Mouse (Mus musculus) embryonic facial prominence, embryonic 11.5 days (tissue): ENCODE measurements around the gene Kcnj6. TPM values are rescaled to one million over a fixed set of nuclear protein-coding genes. Genes with fewer than 3 reads are reported as not detected.

Experiments used
- ATAC-seq: fragments of 200-750 bp; cut with Nextera tagmentation; replicated peaks from 2 replicates; pipeline ENCODE4 v1.8.0; 2017; ENCODE audit warnings: low read depth; ENCODE audit not compliant: insufficient number of reproducible peaks, low FRiP score, low TSS enrichment
- DNase-seq: peaks from one replicate; pipeline ENCODE4 v3.0.0-alpha.2; 2015; ENCODE audit warnings: low spot score
- H3K27ac ChIP-seq: fragments of 300-500 bp; sonication (generic); replicated peaks from 2 replicates; pipeline ENCODE4 v1.5.1; 2014; ENCODE audit warnings: mild to moderate bottlenecking, low read depth, low read length, control low read depth
- H3K27me3 ChIP-seq: fragments of 300-500 bp; sonication (generic); 2 replicates; pipeline ENCODE4 v1.6.1; 2014; ENCODE audit warnings: mild to moderate bottlenecking, low read length, moderate library complexity, mixed read lengths; ENCODE audit not compliant: control insufficient read depth, insufficient read depth
- H3K36me3 ChIP-seq: fragments of 300-500 bp; sonication (generic); replicated peaks from 2 replicates; pipeline ENCODE4 v1.6.1; 2014; ENCODE audit warnings: low read depth, mild to moderate bottlenecking, low read length, moderate library complexity, mixed read lengths; ENCODE audit not compliant: control insufficient read depth, insufficient read depth
- H3K4me1 ChIP-seq: fragments of 300-500 bp; sonication (generic); 2 replicates; pipeline ENCODE4 v1.6.1; 2014; ENCODE audit warnings: low read length, mixed read lengths; ENCODE audit not compliant: control insufficient read depth, insufficient read depth
- H3K4me2 ChIP-seq: fragments of 300-500 bp; sonication (generic); 2 replicates; pipeline ENCODE4 v1.6.1; 2014; ENCODE audit warnings: low read depth, mild to moderate bottlenecking, control low read depth, low read length, moderate library complexity
- H3K4me3 ChIP-seq: fragments of 300-500 bp; sonication (generic); 2 replicates; pipeline ENCODE4 v1.5.1; 2014; ENCODE audit warnings: low read depth, low read length, control low read depth
- H3K9ac ChIP-seq: fragments of 300-500 bp; sonication (generic); replicated peaks from 2 replicates; pipeline ENCODE4 v1.6.1; 2014; ENCODE audit warnings: mild to moderate bottlenecking, control low read depth, low read length
- H3K9me3 ChIP-seq: fragments of 300-500 bp; sonication (generic); replicated peaks from 2 replicates; pipeline ENCODE4 v1.6.1; 2016; ENCODE audit warnings: mild to moderate bottlenecking, low read length, inconsistent platforms, mixed read lengths; ENCODE audit not compliant: control insufficient read depth
- WGBS: fragments of 180-500 bp; shearing (Covaris S2); extraction: QIAGEN DNeasy Blood & Tissue Kit; methylation state at CpG from one replicate; pipeline ENCODE4 v1.1.7; 2014; 5-methylcytosine and 5-hydroxymethylcytosine counted together
- polyA plus RNA-seq: library from polyadenylated mRNA; unstranded; fragments of >200 nt; fragmentation: Nextera tagmentation; extraction: Ambion mirVana; gene quantifications from 2 replicates; pipeline ENCODE4 v1.2.1, GENCODE M21; 2014

Gene Kcnj6
- polyA plus RNA-seq, 1 experiment from 2014 or later: not detected

GRCm38 (mm10) chr16:94736462-94737358 is 260.8 kb downstream of the Kcnj6 start:
- Histone ChIP-seq H3K4me1 (no peaks in the 10 kb centered on the region; the same call in 1 of the 2 replicates), H3K9ac (no peak overlapping the region), H3K27me3 (no peaks in the 10 kb centered on the region), H3K9me3 (no peaks in the 10 kb centered on the region), H3K4me2 (no peak overlapping the region), H3K27ac (no peak overlapping the region), H3K4me3 (no peak overlapping the region), H3K36me3 (no peaks in the 10 kb centered on the region)
- DNase-seq (no peak), ATAC-seq (no peak; the same call in 1 of the 2 replicates)
- 85% methylated on average over 8 of the region's 8 CpGs for WGBS

- Histone ChIP-seq H3K36me3 (no peaks in the 10 kb centered on the region), H3K27me3 (no peaks in the 10 kb centered on the region), H3K4me3 (no peak overlapping the region), H3K9ac (no peak overlapping the region), H3K4me2 (no peak overlapping the region), H3K27ac (no peak overlapping the region), H3K4me1 (no peaks in the 10 kb centered on the region; the same call in 1 of the 2 replicates), H3K9me3 (no peaks in the 10 kb centered on the region)
- ATAC-seq (no peak), DNase-seq (no peak)
- 64% methylated on average over 3 of the region's 3 CpGs for WGBS
Measured at GRCm38 (mm10) chr16:94735472-94735871, 262.0 kb downstream of the Kcnj6 start.

GRCm38 (mm10) chr16:94731027-94731426 is 266.5 kb downstream of the Kcnj6 start:
- no peak overlapping the region for H3K4me2 ChIP-seq
- DNase-seq: no peak
- H3K36me3 ChIP-seq: no peaks in the 10 kb centered on the region
- H3K27ac ChIP-seq: no peak overlapping the region
- no peak overlapping the region for H3K9ac ChIP-seq
- H3K4me1 ChIP-seq: no peaks in the 10 kb centered on the region; the same call in 1 of the 2 replicates
- 77% methylated on average over 12 of the region's 12 CpGs for WGBS
- H3K9me3 ChIP-seq: no peaks in the 10 kb centered on the region
- no peak for ATAC-seq
- no peak overlapping the region for H3K4me3 ChIP-seq
- H3K27me3 ChIP-seq: no peaks in the 10 kb centered on the region

- Histone ChIP-seq H3K9me3 (no peaks in the 10 kb centered on the region), H3K4me1 (no peaks in the 10 kb centered on the region; the same call in 1 of the 2 replicates), H3K27me3 (no peaks in the 10 kb centered on the region), H3K36me3 (no peaks in the 10 kb centered on the region), H3K9ac (no peak overlapping the region), H3K4me2 (no peak overlapping the region), H3K4me3 (no peak overlapping the region), H3K27ac (no peak overlapping the region)
- no peak for DNase-seq
- WGBS: 88% methylated on average over 6 of the region's 6 CpGs
- ATAC-seq: no peak
Measured at GRCm38 (mm10) chr16:94729236-94729635, 268.3 kb downstream of the Kcnj6 start.

GRCm38 (mm10) chr16:94724747-94725211 is 272.7 kb downstream of the Kcnj6 start:
- Histone ChIP-seq H3K4me2 (peak overlapping the region; percentile 41), H3K36me3 (no peaks in the 10 kb centered on the region), H3K4me1 (no peaks in the 10 kb centered on the region), H3K9me3 (no peaks in the 10 kb centered on the region), H3K27me3 (no peaks in the 10 kb centered on the region), H3K27ac (no peak overlapping the region), H3K4me3 (peak overlapping the region; percentile 46), H3K9ac (no peak overlapping the region)
- DNase-seq (peak; percentile 38), ATAC-seq (no peak)
- WGBS: 2% methylated on average over 18 of the region's 18 CpGs

- DNase-seq (peak; percentile 92), ATAC-seq (peak; percentile 90)
- peak overlapping the region; percentile 41 for H3K4me2 ChIP-seq
- no peaks in the 10 kb centered on the region for H3K36me3 ChIP-seq
- H3K9ac ChIP-seq: peak overlapping the region; percentile 51
- peak overlapping the region; percentile 46 for H3K4me3 ChIP-seq
- no peaks in the 10 kb centered on the region for H3K27me3 ChIP-seq
- no peaks in the 10 kb centered on the region for H3K4me1 ChIP-seq
- under 1% methylated on average over 23 of the region's 23 CpGs for WGBS
- H3K27ac ChIP-seq: no peak overlapping the region
- no peaks in the 10 kb centered on the region for H3K9me3 ChIP-seq
Measured at GRCm38 (mm10) chr16:94724061-94724596, 273.4 kb downstream of the Kcnj6 start.

- H3K27ac ChIP-seq: no peak overlapping the region
- no peak overlapping the region for H3K4me3 ChIP-seq
- ATAC-seq (no peak), DNase-seq (no peak)
- H3K9me3 ChIP-seq: no peaks in the 10 kb centered on the region
- H3K4me1 ChIP-seq: no peaks in the 10 kb centered on the region
- H3K9ac ChIP-seq: no peak overlapping the region
- no peak overlapping the region for H3K4me2 ChIP-seq
- 78% methylated on average over 12 of the region's 12 CpGs for WGBS
- H3K36me3 ChIP-seq: no peaks in the 10 kb centered on the region
- H3K27me3 ChIP-seq: no peaks in the 10 kb centered on the region
Measured at GRCm38 (mm10) chr16:94722936-94723335, 274.6 kb downstream of the Kcnj6 start.

- 84% methylated on average over 10 of the region's 10 CpGs for WGBS
- H3K36me3 ChIP-seq: no peaks in the 10 kb centered on the region
- no peak overlapping the region for H3K4me2 ChIP-seq
- no peak overlapping the region for H3K9ac ChIP-seq
- no peak overlapping the region for H3K4me3 ChIP-seq
- DNase-seq (no peak), ATAC-seq (no peak)
- no peaks in the 10 kb centered on the region for H3K9me3 ChIP-seq
- no peaks in the 10 kb centered on the region for H3K4me1 ChIP-seq
- H3K27ac ChIP-seq: no peak overlapping the region
- H3K27me3 ChIP-seq: no peaks in the 10 kb centered on the region
Measured at GRCm38 (mm10) chr16:94721549-94722006, 275.9 kb downstream of the Kcnj6 start.
